Mouse (Mus musculus): ENCODE data around the gene Spaca5. TPM values are rescaled to one million over a fixed set of nuclear protein-coding genes. Genes with fewer than 3 reads are reported as not detected.

Spaca5 gene
- polyA plus RNA-seq, 1 experiment from 2014 or later: not detected

Other genes with a start within 250 kb of the Spaca5 start
- 19.3 and 21.1 TPM in 2 replicates for gene Timp1, start 198.2 kb upstream of the Spaca5 start, polyA plus RNA-seq (2015; fragmentation: Nextera tagmentation; extraction: Ambion mirVana)
- 0.27 and 0.51 TPM in 2 replicates for gene Syn1, start 147.4 kb upstream of the Spaca5 start, polyA plus RNA-seq (2015; fragmentation: Nextera tagmentation; extraction: Ambion mirVana)
- 6.7 and 8.2 TPM in 2 replicates for gene Cfp, start 136.9 kb upstream of the Spaca5 start, polyA plus RNA-seq (2015; fragmentation: Nextera tagmentation; extraction: Ambion mirVana)
- 13.6 and 17.1 TPM in 2 replicates for gene Elk1, start 117.8 kb upstream of the Spaca5 start, polyA plus RNA-seq (2015; fragmentation: Nextera tagmentation; extraction: Ambion mirVana)
- gene Uxt, start 106.4 kb upstream of the Spaca5 start, polyA plus RNA-seq (2015; fragmentation: Nextera tagmentation; extraction: Ambion mirVana): 58.0 and 58.7 TPM in 2 replicates
- 4.9 and 5.9 TPM in 2 replicates for gene Zfp182, start 6.1 kb upstream of the Spaca5 start, polyA plus RNA-seq (2015; fragmentation: Nextera tagmentation; extraction: Ambion mirVana)
- gene Zfp300, start 21.1 kb downstream of the Spaca5 start, polyA plus RNA-seq (2015; fragmentation: Nextera tagmentation; extraction: Ambion mirVana): 1.5 and 2.0 TPM in 2 replicates
- gene Ssxa1, start 47.4 kb downstream of the Spaca5 start, polyA plus RNA-seq (2015; fragmentation: Nextera tagmentation; extraction: Ambion mirVana): not detected in 2 replicates
- gene Gm21876, start 107.2 kb downstream of the Spaca5 start, polyA plus RNA-seq (2015; fragmentation: Nextera tagmentation; extraction: Ambion mirVana): not detected in 2 replicates

Data from kidney, embryonic 16.5 days (tissue).